Mouse (Mus musculus) colon, adult 2 months (tissue): ENCODE data around the gene Tas2r119. TPM values are rescaled to one million over a fixed set of nuclear protein-coding genes. Genes with fewer than 3 reads are reported as not detected.

ENCODE experiments used
- polyA plus RNA-seq: library from polyadenylated mRNA; depleted of rRNA; stranded (reverse); fragments of >200 nt; gene quantifications from 2 replicates; pipeline ENCODE4 v1.2.3, GENCODE M21; 2012; rRNA removed

Tas2r119 gene
- polyA plus RNA-seq, result not detected in 2 replicates

GRCm38 (mm10) chr15:32176989-32177388 lies at the start of gene Tas2r119:
TSS of gene Tas2r119 (plus strand) at chr15:32177289.

Other genes with a start within 250 kb of the Tas2r119 start
- gene Sema5a, start 67.5 kb downstream of the Tas2r119 start, polyA plus RNA-seq, result 22.1 and 25.6 TPM in 2 replicates